Mouse (Mus musculus) E14TG2a.4 (cell line): ENCODE measurements at regions not wholly inside any gene's neighbourhood (a gene's known extent, or its start where the extent isn't known, plus 50 kb on each side); places are given as distances from the start of the nearest gene placed in this dataset.

Experiments
- H3K27me3 ChIP-seq: 2 replicates; pipeline ENCODE4 v1.6.1; 2014; ENCODE audit warnings: low read length, control low read depth; ENCODE audit not compliant: insufficient read depth
- H3K36me3 ChIP-seq: 2 replicates; pipeline ENCODE4 v1.6.1; 2014; ENCODE audit warnings: low read length, control low read depth; ENCODE audit not compliant: insufficient read depth
- H3K4me1 ChIP-seq: replicated peaks from 2 replicates; pipeline ENCODE4 v1.6.1; 2014; ENCODE audit warnings: low read depth, low read length, control low read depth
- H3K4me3 ChIP-seq: replicated peaks from 2 replicates; pipeline ENCODE4 v1.5.1; 2014; ENCODE audit warnings: mild to moderate bottlenecking, low read length
- H3K9me3 ChIP-seq: 2 replicates; pipeline ENCODE4 v1.6.1; 2014; ENCODE audit warnings: low read length, control low read depth
- CTCF ChIP-seq: conservative IDR thresholded peaks from 2 replicates; pipeline ENCODE4 v1.5.1; 2014; ENCODE audit warnings: low read length
- NANOG ChIP-seq: IDR thresholded peaks from 2 replicates; pipeline ENCODE4 v1.6.1; 2014; ENCODE audit warnings: borderline replicate concordance, low read length, mixed read lengths
- POU5F1 ChIP-seq: IDR thresholded peaks from 2 replicates; pipeline ENCODE4 v1.6.1; 2014; ENCODE audit warnings: low read length, borderline replicate concordance

DNA sequence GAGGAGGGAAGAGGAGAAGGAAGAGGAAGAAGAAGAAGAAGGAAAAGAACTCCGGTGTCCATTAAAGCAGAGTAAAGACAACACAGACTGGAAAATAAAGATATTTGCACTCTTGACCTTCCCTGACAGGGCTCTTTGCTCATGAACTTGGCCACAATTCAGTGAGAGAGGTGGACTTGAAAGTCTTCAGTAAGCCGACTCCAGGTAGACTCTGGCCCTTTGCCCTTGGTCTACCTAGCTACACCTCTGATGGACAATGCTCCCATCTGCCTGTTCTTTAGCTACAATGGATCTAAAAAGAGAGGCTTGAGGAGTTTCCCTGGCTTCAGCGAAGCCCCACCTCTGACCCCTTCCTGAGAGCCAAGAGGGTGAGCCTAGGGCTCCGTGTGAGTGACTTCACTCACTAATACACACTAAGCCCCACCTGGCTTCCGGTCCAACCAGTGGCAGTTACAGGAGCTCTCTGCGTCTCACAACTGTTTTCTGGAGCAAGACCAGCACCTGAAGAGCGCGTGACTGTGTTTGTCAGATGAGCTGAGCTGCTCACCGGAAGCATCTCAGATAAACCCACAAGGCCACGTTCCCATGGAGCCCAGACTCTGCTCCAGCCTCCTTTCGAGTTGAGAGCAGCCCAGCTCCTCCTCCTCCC is 132.4 kb downstream of the Inhbb start:
- Histone ChIP-seq H3K4me1 (peaks cover 32% of the 10 kb centered on the region), H3K4me3 (no peak overlapping the region), H3K9me3 (no peaks in the 10 kb centered on the region), H3K27me3 (peaks cover 7% of the 10 kb centered on the region), H3K36me3 (no peaks in the 10 kb centered on the region)
- TF ChIP-seq NANOG (no peak), POU5F1 (no peak), CTCF (no peak)

DNA sequence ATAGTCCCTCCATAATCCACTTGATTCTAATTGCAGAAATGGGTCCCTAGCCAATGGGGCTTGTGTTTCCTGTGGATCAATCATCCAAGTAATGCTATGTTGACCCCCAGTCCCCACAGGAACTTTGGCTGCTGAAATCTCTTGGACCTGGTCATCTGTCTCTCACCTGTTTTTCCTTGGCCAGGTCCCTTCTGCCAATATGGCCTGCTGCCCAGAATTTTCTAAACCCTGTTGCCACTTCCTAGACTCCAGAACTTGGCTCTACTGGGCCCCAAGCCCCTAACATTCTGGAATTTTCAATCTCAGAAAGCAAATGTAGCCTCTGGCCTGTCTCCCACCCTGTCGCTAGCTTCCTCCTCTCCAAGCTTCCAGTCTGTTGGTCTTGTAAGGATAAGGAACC is 139.6 kb downstream of the Inhbb start:
- H3K36me3 ChIP-seq: no peaks in the 10 kb centered on the region
- H3K4me1 ChIP-seq: 0 out of 2 replicates have a peak, but pooled peaks cover 5% of the 10 kb centered on the region
- TF ChIP-seq POU5F1 (no peak), CTCF (no peak), NANOG (no peak)
- no peak overlapping the region for H3K4me3 ChIP-seq
- no peaks in the 10 kb centered on the region for H3K9me3 ChIP-seq
- peaks cover 41% of the 10 kb centered on the region for H3K27me3 ChIP-seq

DNA sequence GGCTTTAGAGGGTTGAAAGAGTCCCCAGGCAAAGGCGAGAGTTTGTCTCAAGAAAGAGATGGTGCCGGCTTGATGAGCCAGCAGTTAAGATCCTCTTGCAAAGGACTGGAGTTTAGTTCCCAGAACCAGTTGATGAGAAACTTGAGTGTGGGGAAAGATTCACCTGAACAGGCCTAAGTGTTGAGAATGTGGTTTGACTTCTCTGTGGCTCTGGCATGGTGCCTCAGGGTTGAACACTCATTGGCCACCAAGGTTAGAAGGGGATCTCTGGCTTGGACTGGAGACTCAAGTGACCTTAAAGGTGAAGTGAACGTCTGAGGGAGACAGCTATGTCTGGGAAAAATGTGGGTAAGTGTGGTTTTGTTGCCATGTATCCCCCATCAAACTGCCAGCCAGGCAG is 142.8 kb downstream of the Inhbb start:
- Histone ChIP-seq H3K36me3 (no peaks in the 10 kb centered on the region), H3K27me3 (peaks cover 37% of the 10 kb centered on the region), H3K4me1 (0 out of 2 replicates have a peak, but pooled peaks cover 5% of the 10 kb centered on the region), H3K9me3 (no peaks in the 10 kb centered on the region), H3K4me3 (no peak overlapping the region)
- TF ChIP-seq NANOG: no peak
- TF ChIP-seq CTCF: no peak
- no peak for TF ChIP-seq POU5F1

DNA sequence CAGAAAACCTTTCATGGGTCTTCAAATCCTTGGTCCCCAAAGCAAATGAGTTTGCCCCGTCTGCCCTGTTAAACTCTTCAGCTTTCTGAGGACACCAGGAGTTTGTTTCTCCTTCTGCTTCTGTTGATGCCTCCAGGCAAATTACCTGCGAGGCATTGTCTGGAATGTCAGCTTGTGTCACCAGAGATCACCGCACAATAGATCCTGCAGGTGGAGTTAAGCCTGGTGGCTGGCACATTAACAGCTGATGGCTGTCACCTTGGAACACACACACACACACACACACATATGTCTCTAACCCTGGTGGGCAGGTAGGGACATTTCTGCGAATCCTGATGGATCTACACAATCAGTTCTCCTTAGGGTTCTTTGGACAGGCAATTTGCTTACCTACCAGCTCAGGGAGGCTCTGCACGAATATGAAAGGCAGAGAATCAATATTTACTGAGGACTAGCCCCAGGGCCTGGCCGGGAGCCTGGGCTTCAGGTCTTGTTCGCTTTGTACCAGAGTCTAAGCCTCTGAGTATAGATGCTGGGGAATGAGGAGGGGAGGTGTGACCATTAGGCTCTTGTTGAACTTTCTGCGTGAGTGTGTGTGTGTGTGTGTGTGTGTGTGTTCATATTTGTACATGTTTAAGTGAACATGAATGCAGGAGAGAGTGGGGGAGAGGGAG is 143.4 kb downstream of the Inhbb start:
- H3K9me3 ChIP-seq: no peaks in the 10 kb centered on the region
- H3K36me3 ChIP-seq: no peaks in the 10 kb centered on the region
- peaks cover 36% of the 10 kb centered on the region for H3K27me3 ChIP-seq
- no peak overlapping the region for H3K4me3 ChIP-seq
- no peak for TF ChIP-seq NANOG
- no peak for TF ChIP-seq POU5F1
- TF ChIP-seq CTCF: no peak
- 0 out of 2 replicates have a peak, but pooled peaks cover 5% of the 10 kb centered on the region for H3K4me1 ChIP-seq

DNA sequence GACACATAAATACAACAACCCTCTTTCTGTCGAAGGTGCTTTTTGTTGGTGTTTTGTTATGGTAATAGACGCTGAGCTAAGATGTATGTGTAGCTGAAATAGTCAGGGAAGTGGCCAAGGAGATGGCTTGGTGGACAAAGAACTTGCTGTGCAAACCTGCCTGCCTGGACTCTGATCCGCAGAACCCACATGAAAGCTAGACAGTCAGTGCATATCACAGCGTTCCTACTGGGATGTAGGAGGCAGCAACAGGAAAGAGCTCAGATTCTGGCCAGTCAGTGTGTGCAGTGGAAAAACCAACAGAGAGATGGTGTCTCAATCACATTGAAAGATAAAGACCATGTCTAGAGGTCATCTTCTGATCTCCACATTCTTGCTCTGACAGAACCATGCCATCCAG is 144.1 kb downstream of the Inhbb start:
- H3K27me3 ChIP-seq: peaks cover 34% of the 10 kb centered on the region
- no peak for TF ChIP-seq CTCF
- no peaks in the 10 kb centered on the region for H3K36me3 ChIP-seq

DNA sequence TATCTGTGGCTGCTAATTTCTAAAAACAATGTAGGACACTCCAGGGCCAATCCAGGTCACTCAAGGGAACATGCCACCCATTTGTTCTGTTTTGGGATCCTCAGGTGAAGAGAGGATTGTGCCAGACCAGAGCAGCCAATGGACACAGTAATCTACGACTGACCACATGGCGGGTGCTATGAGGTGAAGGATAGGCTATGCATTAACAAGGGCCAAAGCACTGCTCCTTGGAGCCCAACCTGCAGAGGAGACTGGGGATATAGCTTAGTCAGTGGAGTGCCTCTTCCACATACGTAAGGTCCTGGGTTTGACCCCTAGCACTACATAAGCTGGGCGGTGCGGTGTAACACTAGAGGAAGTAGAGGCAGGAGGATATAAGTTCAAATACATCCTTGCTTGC is 156.0 kb downstream of the Inhbb start:
- Histone ChIP-seq H3K9me3 (peaks cover 23% of the 10 kb centered on the region), H3K27me3 (peaks cover 3% of the 10 kb centered on the region; the same call in 1 of the 2 replicates), H3K4me1 (no peaks in the 10 kb centered on the region), H3K36me3 (no peaks in the 10 kb centered on the region), H3K4me3 (no peak overlapping the region)
- no peak for TF ChIP-seq NANOG
- no peak for TF ChIP-seq CTCF
- TF ChIP-seq POU5F1: no peak

More for the DNA sequence above, 144.1 kb downstream of the Inhbb start:
- H3K9me3 ChIP-seq: no peaks in the 10 kb centered on the region
- H3K4me1 ChIP-seq: 0 out of 2 replicates have a peak, but pooled peaks cover 5% of the 10 kb centered on the region
- no peak overlapping the region for H3K4me3 ChIP-seq

DNA sequence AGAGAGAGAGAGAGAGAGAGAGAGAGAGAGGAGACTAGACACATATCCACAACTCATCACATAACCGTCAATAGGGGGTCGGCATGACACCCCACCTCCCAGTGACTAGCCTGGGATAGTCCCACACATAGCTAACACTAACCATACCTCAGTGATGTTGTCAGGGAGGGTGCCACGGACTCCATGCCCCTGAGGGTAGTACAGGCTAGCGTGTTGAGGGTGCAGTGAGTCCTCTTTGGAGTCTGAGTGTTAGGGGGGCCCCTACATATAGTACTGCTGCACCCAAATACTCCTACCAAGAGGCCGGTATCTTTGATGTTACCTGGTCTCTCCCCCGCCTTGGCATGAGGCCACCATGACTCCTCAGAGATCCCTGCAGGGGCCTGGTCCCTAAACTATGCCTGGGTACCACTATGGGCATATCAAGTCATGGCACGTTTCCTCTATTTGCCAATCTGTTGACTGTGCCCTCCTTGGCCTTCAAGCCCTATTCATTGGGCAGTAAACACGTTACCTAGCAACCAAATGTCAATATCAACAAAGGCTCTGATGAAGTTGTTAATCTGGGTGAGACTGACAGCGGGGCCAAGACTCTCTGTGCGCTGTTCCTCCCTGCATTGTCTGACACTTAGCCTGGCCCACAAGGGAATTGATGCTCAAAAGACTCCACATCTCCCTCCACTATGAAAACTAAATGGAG is 156.7 kb downstream of the Inhbb start:
- peaks cover 3% of the 10 kb centered on the region; the same call in 1 of the 2 replicates for H3K27me3 ChIP-seq
- no peak overlapping the region for H3K4me3 ChIP-seq
- H3K9me3 ChIP-seq: peaks cover 22% of the 10 kb centered on the region
- H3K4me1 ChIP-seq: no peaks in the 10 kb centered on the region
- TF ChIP-seq CTCF (no peak), NANOG (no peak), POU5F1 (no peak)
- H3K36me3 ChIP-seq: no peaks in the 10 kb centered on the region

DNA sequence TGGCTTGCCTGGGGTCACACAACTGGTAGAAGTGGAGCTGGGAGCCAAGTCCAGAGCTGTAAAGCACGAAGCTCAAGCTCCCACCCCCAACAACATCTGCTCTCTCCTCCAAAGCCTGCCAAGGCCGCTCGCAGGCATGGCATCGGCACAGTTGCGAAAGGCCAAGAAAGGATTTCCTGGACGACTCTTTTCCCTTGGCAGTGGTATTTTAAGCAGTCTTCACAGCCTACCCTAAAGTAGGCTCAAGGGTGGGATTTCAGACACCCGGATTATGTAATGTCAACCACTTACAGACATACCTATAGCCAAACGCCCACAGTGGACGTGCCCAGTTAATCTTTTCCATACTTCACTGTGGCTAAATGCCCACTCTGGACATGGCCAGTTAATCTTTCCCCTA is 162.6 kb downstream of the Inhbb start:
- Histone ChIP-seq H3K36me3 (no peaks in the 10 kb centered on the region), H3K27me3 (peaks cover 13% of the 10 kb centered on the region), H3K9me3 (peaks cover 14% of the 10 kb centered on the region), H3K4me3 (no peak overlapping the region), H3K4me1 (peaks cover 9% of the 10 kb centered on the region)
- no peak for TF ChIP-seq NANOG
- TF ChIP-seq CTCF: no peak
- no peak for TF ChIP-seq POU5F1

DNA sequence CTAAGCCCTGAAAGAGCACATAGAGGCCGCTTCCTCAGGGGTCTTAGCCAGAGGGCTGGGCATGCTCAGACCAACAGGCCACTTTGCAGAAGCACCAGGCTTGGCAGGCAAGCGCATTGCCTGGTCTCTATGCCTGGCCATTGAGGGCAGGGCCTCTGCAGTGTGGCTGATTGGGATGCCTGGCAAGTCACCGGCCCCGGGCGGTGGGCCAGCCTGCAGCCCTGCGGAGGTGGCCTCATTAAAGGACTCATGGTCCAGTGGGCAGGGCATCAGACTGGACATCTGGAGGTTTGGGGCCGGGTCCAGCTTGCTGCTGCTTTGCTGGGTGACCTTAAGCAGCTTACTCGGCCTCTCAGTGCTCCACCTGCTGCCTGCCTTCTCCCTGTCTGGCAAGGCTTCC is 165.3 kb downstream of the Inhbb start:
- peaks cover 13% of the 10 kb centered on the region for H3K27me3 ChIP-seq
- no peaks in the 10 kb centered on the region for H3K36me3 ChIP-seq
- TF ChIP-seq POU5F1 (no peak), CTCF (no peak), NANOG (no peak)
- H3K9me3 ChIP-seq: peaks cover 7% of the 10 kb centered on the region
- H3K4me1 ChIP-seq: peaks cover 9% of the 10 kb centered on the region
- no peak overlapping the region for H3K4me3 ChIP-seq
